Mouse (Mus musculus) bone marrow, adult 2 months (tissue): ENCODE measurements around the gene Sc5d.

Source experiments
- CTCF ChIP-seq: fragments of 200-500 bp; IDR thresholded peaks from 2 replicates; pipeline ENCODE4 v1.5.1; 2011; ENCODE audit warnings: low read length, control low read depth; ENCODE audit not compliant: control insufficient read depth, insufficient read depth
- POLR2A ChIP-seq: fragments of 200-500 bp; IDR thresholded peaks from 2 replicates; pipeline ENCODE4 v1.6.1; 2011; ENCODE audit warnings: low read depth, mild to moderate bottlenecking, control low read depth, low read length, borderline replicate concordance; ENCODE audit not compliant: control insufficient read depth

- TF ChIP-seq CTCF: no peak
- TF ChIP-seq POLR2A: no peak
Observed at GRCm38 (mm10) chr9:42244173-42244572, 19.9 kb downstream of the Sc5d start.
